Mouse (Mus musculus): ENCODE data around the gene Fgg. TPM values are rescaled to one million over a fixed set of nuclear protein-coding genes. Genes with fewer than 3 reads are reported as not detected.

The Fgg gene
- polyA plus RNA-seq, 1 experiment from 2014 or later: 4.6 TPM

GRCm38 (mm10) chr3:83013951-83014350, 6.4 kb downstream of the Fgg start:
- Histone ChIP-seq H3K27ac (replicated peaks) (no peak overlapping the region), H3K4me2 (replicated peaks; ENCODE audit: low read depth) (no peak overlapping the region), H3K9me3 (ENCODE audit: control insufficient read depth, low read length) (no peaks in the 10 kb centered on the region), H3K27me3 (ENCODE audit: control insufficient read depth, insufficient read depth, low read length) (no peaks in the 10 kb centered on the region), H3K9ac (ENCODE audit: low read length) (no peak overlapping the region), H3K4me3 (ENCODE audit: low read depth, low read length) (no peak overlapping the region), H3K36me3 (ENCODE audit: control insufficient read depth, insufficient read depth, low read length) (no peaks in the 10 kb centered on the region), H3K4me1 (replicated peaks; ENCODE audit: control insufficient read depth, insufficient read depth) (no peaks in the 10 kb centered on the region)
- DNase-seq (ENCODE audit: low spot score) (no peak), ATAC-seq (ENCODE audit: low FRiP score, low TSS enrichment) (no peak)
- WGBS: 82% methylated on average over 10 of the region's 10 CpGs
- TF ChIP-seq EP300 (optimal IDR thresholded peaks at IDR 0.05) (no peak), CTCF (IDR thresholded peaks at IDR 0.05; ENCODE audit: low read depth) (no peak)

GRCm38 (mm10) chr3:83016236-83016635, 8.7 kb downstream of the Fgg start:
- Histone ChIP-seq H3K4me1 (replicated peaks; ENCODE audit: control insufficient read depth, insufficient read depth) (no peaks in the 10 kb centered on the region), H3K9me3 (ENCODE audit: control insufficient read depth, low read length) (no peaks in the 10 kb centered on the region), H3K4me2 (replicated peaks; ENCODE audit: low read depth) (no peak overlapping the region), H3K4me3 (ENCODE audit: low read depth, low read length) (no peak overlapping the region), H3K9ac (ENCODE audit: low read length) (no peak overlapping the region), H3K27ac (replicated peaks) (no peak overlapping the region), H3K36me3 (ENCODE audit: control insufficient read depth, insufficient read depth, low read length) (no peaks in the 10 kb centered on the region), H3K27me3 (ENCODE audit: control insufficient read depth, insufficient read depth, low read length) (no peaks in the 10 kb centered on the region)
- ATAC-seq (ENCODE audit: low FRiP score, low TSS enrichment) (no peak), DNase-seq (ENCODE audit: low spot score) (no peak)
- no peak for TF ChIP-seq CTCF (IDR thresholded peaks at IDR 0.05; ENCODE audit: low read depth)
- TF ChIP-seq EP300 (optimal IDR thresholded peaks at IDR 0.05): no peak
- 70% methylated on average over 1 of the region's 1 CpGs for WGBS

- Histone ChIP-seq H3K36me3 (ENCODE audit: control insufficient read depth, insufficient read depth, low read length) (no peaks in the 10 kb centered on the region), H3K9me3 (ENCODE audit: control insufficient read depth, low read length) (no peaks in the 10 kb centered on the region), H3K27ac (replicated peaks) (no peak overlapping the region), H3K4me2 (replicated peaks; ENCODE audit: low read depth) (no peak overlapping the region), H3K4me3 (ENCODE audit: low read depth, low read length) (no peak overlapping the region), H3K27me3 (ENCODE audit: control insufficient read depth, insufficient read depth, low read length) (no peaks in the 10 kb centered on the region), H3K4me1 (replicated peaks; ENCODE audit: control insufficient read depth, insufficient read depth) (no peaks in the 10 kb centered on the region), H3K9ac (ENCODE audit: low read length) (no peak overlapping the region)
- TF ChIP-seq EP300 (optimal IDR thresholded peaks at IDR 0.05) (no peak), CTCF (IDR thresholded peaks at IDR 0.05; ENCODE audit: low read depth) (no peak)
- DNase-seq (ENCODE audit: low spot score) (no peak), ATAC-seq (ENCODE audit: low FRiP score, low TSS enrichment) (no peak)
- 67% methylated on average over 2 of the region's 2 CpGs for WGBS
Observed at GRCm38 (mm10) chr3:83020387-83020786, 12.9 kb downstream of the Fgg start.

- Histone ChIP-seq H3K4me1 (replicated peaks; ENCODE audit: control insufficient read depth, insufficient read depth) (no peaks in the 10 kb centered on the region), H3K4me2 (replicated peaks; ENCODE audit: low read depth) (no peak overlapping the region), H3K27ac (replicated peaks) (no peak overlapping the region), H3K4me3 (ENCODE audit: low read depth, low read length) (no peak overlapping the region), H3K9me3 (ENCODE audit: control insufficient read depth, low read length) (no peaks in the 10 kb centered on the region), H3K9ac (ENCODE audit: low read length) (no peak overlapping the region), H3K36me3 (ENCODE audit: control insufficient read depth, insufficient read depth, low read length) (no peaks in the 10 kb centered on the region), H3K27me3 (ENCODE audit: control insufficient read depth, insufficient read depth, low read length) (no peaks in the 10 kb centered on the region)
- ATAC-seq (ENCODE audit: low FRiP score, low TSS enrichment) (no peak), DNase-seq (ENCODE audit: low spot score) (no peak)
- TF ChIP-seq CTCF (IDR thresholded peaks at IDR 0.05; ENCODE audit: low read depth) (no peak), EP300 (optimal IDR thresholded peaks at IDR 0.05) (no peak)
- WGBS: 81% methylated on average over 5 of the region's 5 CpGs
Observed at GRCm38 (mm10) chr3:83021176-83021575, 13.7 kb downstream of the Fgg start.

- no peaks in the 10 kb centered on the region for H3K27me3 ChIP-seq (ENCODE audit: control insufficient read depth, insufficient read depth, low read length)
- WGBS: 84% methylated on average over 6 of the region's 6 CpGs
- H3K4me3 ChIP-seq (ENCODE audit: low read depth, low read length): no peak overlapping the region
- H3K36me3 ChIP-seq (ENCODE audit: control insufficient read depth, insufficient read depth, low read length): no peaks in the 10 kb centered on the region
- no peak for DNase-seq (ENCODE audit: low spot score)
- TF ChIP-seq CTCF (IDR thresholded peaks at IDR 0.05; ENCODE audit: low read depth): no peak
- no peak for TF ChIP-seq EP300 (optimal IDR thresholded peaks at IDR 0.05)
- H3K4me1 ChIP-seq (replicated peaks; ENCODE audit: control insufficient read depth, insufficient read depth): no peaks in the 10 kb centered on the region
- ATAC-seq (ENCODE audit: low FRiP score, low TSS enrichment): no peak
- H3K27ac ChIP-seq (replicated peaks): no peak overlapping the region
- no peak overlapping the region for H3K9ac ChIP-seq (ENCODE audit: low read length)
- no peaks in the 10 kb centered on the region for H3K9me3 ChIP-seq (ENCODE audit: control insufficient read depth, low read length)
- no peak overlapping the region for H3K4me2 ChIP-seq (replicated peaks; ENCODE audit: low read depth)
Observed at GRCm38 (mm10) chr3:83025036-83025435, 17.5 kb downstream of the Fgg start.

- Histone ChIP-seq H3K4me1 (replicated peaks; ENCODE audit: control insufficient read depth, insufficient read depth) (no peaks in the 10 kb centered on the region), H3K27me3 (ENCODE audit: control insufficient read depth, insufficient read depth, low read length) (no peaks in the 10 kb centered on the region), H3K27ac (replicated peaks) (no peak within 1 kb of the TSS), H3K36me3 (ENCODE audit: control insufficient read depth, insufficient read depth, low read length) (no peaks in the 10 kb centered on the region), H3K9ac (ENCODE audit: low read length) (no peak within 1 kb of the TSS), H3K4me2 (replicated peaks; ENCODE audit: low read depth) (no peak within 1 kb of the TSS), H3K4me3 (ENCODE audit: low read depth, low read length) (no peak within 1 kb of the TSS), H3K9me3 (ENCODE audit: control insufficient read depth, low read length) (no peaks in the 10 kb centered on the region)
- 74% methylated on average over 9 of the region's 9 CpGs for WGBS
- no peak for TF ChIP-seq CTCF (IDR thresholded peaks at IDR 0.05; ENCODE audit: low read depth)
- TF ChIP-seq EP300 (optimal IDR thresholded peaks at IDR 0.05): no peak
- ATAC-seq (ENCODE audit: low FRiP score, low TSS enrichment): no peak
- no peak for DNase-seq (ENCODE audit: low spot score)
Observed at GRCm38 (mm10) chr3:83025475-83026301, 18.2 kb downstream of the Fgg start, which contains the start of gene Fga. Fga (plus strand) TSS chr3:83026076.

Data from stomach, postnatal 0 days (tissue).